Mouse (Mus musculus) heart, embryonic 16.5 days (tissue): ENCODE data around the gene Gm28710. TPM values are rescaled to one million over a fixed set of nuclear protein-coding genes. Genes with fewer than 3 reads are reported as not detected.

Source experiments
- ATAC-seq: fragments of 200-750 bp; cut with Nextera tagmentation; replicated peaks from 2 replicates; pipeline ENCODE4 v1.8.0; 2017; ENCODE audit warnings: moderate number of reproducible peaks; ENCODE audit not compliant: insufficient read depth, low FRiP score; ENCODE audit errors: extremely low read depth
- H3K27ac ChIP-seq: fragments of 300-500 bp; sonication (generic); 2 replicates; pipeline ENCODE4 v1.5.1; 2014; ENCODE audit warnings: mild to moderate bottlenecking, low read length, control low read depth, moderate library complexity
- H3K27me3 ChIP-seq: fragments of 300-500 bp; sonication (generic); 2 replicates; pipeline ENCODE4 v1.6.1; 2014; ENCODE audit warnings: low read length, mixed read lengths; ENCODE audit not compliant: control insufficient read depth, insufficient read depth
- H3K36me3 ChIP-seq: fragments of 300-500 bp; sonication (generic); 2 replicates; pipeline ENCODE4 v1.6.1; 2014; ENCODE audit not compliant: control insufficient read depth, insufficient read depth
- H3K4me1 ChIP-seq: fragments of 300-500 bp; sonication (generic); 2 replicates; pipeline ENCODE4 v1.6.1; 2014; ENCODE audit warnings: low read length, mixed read lengths; ENCODE audit not compliant: control insufficient read depth, insufficient read depth
- H3K4me2 ChIP-seq: fragments of 300-500 bp; sonication (generic); 2 replicates; pipeline ENCODE4 v1.6.1; 2014; ENCODE audit warnings: low read depth, mild to moderate bottlenecking, control low read depth, low read length
- H3K4me3 ChIP-seq: fragments of 300-500 bp; sonication (generic); 2 replicates; pipeline ENCODE4 v1.5.1; 2014; ENCODE audit warnings: mild to moderate bottlenecking, control low read depth, low read length
- H3K9ac ChIP-seq: fragments of 300-500 bp; sonication (generic); 2 replicates; pipeline ENCODE4 v1.6.1; 2014; ENCODE audit warnings: low read length, control low read depth
- H3K9me3 ChIP-seq: fragments of 300-500 bp; sonication (generic); replicated peaks from 2 replicates; pipeline ENCODE4 v1.6.1; 2016; ENCODE audit warnings: low read length; ENCODE audit not compliant: control insufficient read depth
- WGBS: fragments of 180-500 bp; shearing (Covaris S2); extraction: QIAGEN DNeasy Blood & Tissue Kit; methylation state at CpG from one replicate; pipeline ENCODE4 v1.1.7; 2014; 5-methylcytosine and 5-hydroxymethylcytosine counted together
- polyA plus RNA-seq: library from polyadenylated mRNA; unstranded; fragments of >200 nt; fragmentation: Nextera tagmentation; extraction: Ambion mirVana; gene quantifications from 2 replicates; pipeline ENCODE4 v1.2.1, GENCODE M21; 2015

Gene Gm28710
- 0.07 TPM in 1 of 2 replicates, not detected in the other for polyA plus RNA-seq

GRCm38 (mm10) chr5:16791243-16791860 is at the start of gene Gm28710:
Gm28710 (plus strand) TSS chr5:16791810.
- no peaks in the 10 kb centered on the region for H3K9me3 ChIP-seq
- ATAC-seq, result no peak
- no peak within 1 kb of the TSS for H3K4me2 ChIP-seq
- no peaks in the 10 kb centered on the region for H3K4me1 ChIP-seq
- H3K4me3 ChIP-seq, result no peak within 1 kb of the TSS
- H3K9ac ChIP-seq, result no peak within 1 kb of the TSS
- no peaks in the 10 kb centered on the region for H3K27me3 ChIP-seq
- WGBS, result 74% methylated on average over 4 of the region's 4 CpGs
- H3K27ac ChIP-seq, result no peak within 1 kb of the TSS
- H3K36me3 ChIP-seq, result no peaks in the 10 kb centered on the region

GRCm38 (mm10) chr5:16777176-16777575 is 14.4 kb upstream of the Gm28710 start:
- H3K4me2 ChIP-seq, result no peak overlapping the region
- no peaks in the 10 kb centered on the region for H3K4me1 ChIP-seq
- H3K36me3 ChIP-seq, result no peaks in the 10 kb centered on the region
- H3K9ac ChIP-seq, result no peak overlapping the region
- H3K27ac ChIP-seq, result no peak overlapping the region
- ATAC-seq, result no peak
- H3K9me3 ChIP-seq, result no peaks in the 10 kb centered on the region
- H3K27me3 ChIP-seq, result no peaks in the 10 kb centered on the region
- 65% methylated on average over 2 of the region's 2 CpGs for WGBS
- H3K4me3 ChIP-seq, result no peak overlapping the region

GRCm38 (mm10) chr5:16778610-16779172 is 12.9 kb upstream of the Gm28710 start:
- Histone ChIP-seq H3K4me3 (no peak overlapping the region), H3K4me1 (no peaks in the 10 kb centered on the region), H3K27me3 (no peaks in the 10 kb centered on the region), H3K36me3 (no peaks in the 10 kb centered on the region), H3K4me2 (no peak overlapping the region), H3K9me3 (no peaks in the 10 kb centered on the region), H3K27ac (no peak overlapping the region), H3K9ac (no peak overlapping the region)
- ATAC-seq, result no peak
- WGBS, result 77% methylated on average over 6 of the region's 6 CpGs

GRCm38 (mm10) chr5:16785627-16786026 is 6.0 kb upstream of the Gm28710 start:
- no peak overlapping the region for H3K4me2 ChIP-seq
- ATAC-seq, result no peak
- H3K4me3 ChIP-seq, result no peak overlapping the region
- H3K4me1 ChIP-seq, result no peaks in the 10 kb centered on the region
- no peaks in the 10 kb centered on the region for H3K36me3 ChIP-seq
- H3K9me3 ChIP-seq, result no peaks in the 10 kb centered on the region
- H3K9ac ChIP-seq, result no peak overlapping the region
- WGBS, result 82% methylated on average over 4 of the region's 4 CpGs
- no peaks in the 10 kb centered on the region for H3K27me3 ChIP-seq
- H3K27ac ChIP-seq, result no peak overlapping the region

- Histone ChIP-seq H3K27ac (no peak overlapping the region), H3K27me3 (no peaks in the 10 kb centered on the region), H3K4me1 (no peaks in the 10 kb centered on the region), H3K4me2 (no peak overlapping the region), H3K4me3 (no peak overlapping the region), H3K9me3 (no peaks in the 10 kb centered on the region), H3K36me3 (no peaks in the 10 kb centered on the region), H3K9ac (no peak overlapping the region)
- no peak for ATAC-seq
- WGBS, result 57% methylated on average over 6 of the region's 6 CpGs
These were observed 3.4 kb downstream of the Gm28710 start for GRCm38 (mm10) chr5:16794972-16795371.

- H3K4me1 ChIP-seq, result no peaks in the 10 kb centered on the region
- no peak overlapping the region for H3K9ac ChIP-seq
- H3K27me3 ChIP-seq, result no peaks in the 10 kb centered on the region
- no peaks in the 10 kb centered on the region for H3K9me3 ChIP-seq
- H3K36me3 ChIP-seq, result no peaks in the 10 kb centered on the region
- no peak for ATAC-seq
- no peak overlapping the region for H3K4me3 ChIP-seq
- WGBS, result 79% methylated on average over 4 of the region's 4 CpGs
- no peak overlapping the region for H3K4me2 ChIP-seq
- H3K27ac ChIP-seq, result no peak overlapping the region
These were observed 11.1 kb downstream of the Gm28710 start for GRCm38 (mm10) chr5:16802726-16803125.

GRCm38 (mm10) chr5:16838991-16839390 is 47.4 kb downstream of the Gm28710 start:
- Histone ChIP-seq H3K4me3 (no peak overlapping the region), H3K4me2 (no peak overlapping the region), H3K27ac (no peak overlapping the region), H3K27me3 (no peaks in the 10 kb centered on the region), H3K36me3 (no peaks in the 10 kb centered on the region), H3K4me1 (no peaks in the 10 kb centered on the region), H3K9ac (no peak overlapping the region), H3K9me3 (no peaks in the 10 kb centered on the region)
- no peak for ATAC-seq

- H3K4me3 ChIP-seq, result no peak overlapping the region
- H3K9me3 ChIP-seq, result no peaks in the 10 kb centered on the region
- no peak overlapping the region for H3K27ac ChIP-seq
- H3K4me1 ChIP-seq, result no peaks in the 10 kb centered on the region
- WGBS, result 47% methylated on average over 2 of the region's 2 CpGs
- no peaks in the 10 kb centered on the region for H3K27me3 ChIP-seq
- no peak overlapping the region for H3K9ac ChIP-seq
- no peak for ATAC-seq
- no peak overlapping the region for H3K4me2 ChIP-seq
- H3K36me3 ChIP-seq, result no peaks in the 10 kb centered on the region
These were observed 77.8 kb downstream of the Gm28710 start for GRCm38 (mm10) chr5:16869309-16869915.

- Histone ChIP-seq H3K4me1 (no peaks in the 10 kb centered on the region), H3K27me3 (no peaks in the 10 kb centered on the region), H3K27ac (no peak overlapping the region), H3K9me3 (no peaks in the 10 kb centered on the region), H3K9ac (no peak overlapping the region), H3K4me3 (no peak overlapping the region), H3K36me3 (no peaks in the 10 kb centered on the region), H3K4me2 (no peak overlapping the region)
- WGBS, result 21% methylated on average over 1 of the region's 1 CpGs
- ATAC-seq, result no peak
These were observed 102.6 kb downstream of the Gm28710 start for GRCm38 (mm10) chr5:16894161-16894560.
